Mouse (Mus musculus) thymus, adult 2 months (tissue): ENCODE measurements around the gene Irs3.

Source experiments
- CTCF ChIP-seq: fragments of 200-500 bp; IDR thresholded peaks from 2 replicates; pipeline ENCODE4 v1.5.1; 2012; ENCODE audit warnings: mild to moderate bottlenecking, control low read depth, low read length, moderate library complexity, borderline replicate concordance; ENCODE audit not compliant: control insufficient read depth, poor library complexity, insufficient read depth; ENCODE audit errors: extremely low read depth
- POLR2A ChIP-seq: fragments of 200-500 bp; IDR thresholded peaks from 2 replicates; pipeline ENCODE4 v1.6.1; 2012; ENCODE audit warnings: mild to moderate bottlenecking, low read length, control low read depth, moderate library complexity; ENCODE audit not compliant: control insufficient read depth, poor library complexity, insufficient read depth; ENCODE audit errors: extremely low read depth

DNA sequence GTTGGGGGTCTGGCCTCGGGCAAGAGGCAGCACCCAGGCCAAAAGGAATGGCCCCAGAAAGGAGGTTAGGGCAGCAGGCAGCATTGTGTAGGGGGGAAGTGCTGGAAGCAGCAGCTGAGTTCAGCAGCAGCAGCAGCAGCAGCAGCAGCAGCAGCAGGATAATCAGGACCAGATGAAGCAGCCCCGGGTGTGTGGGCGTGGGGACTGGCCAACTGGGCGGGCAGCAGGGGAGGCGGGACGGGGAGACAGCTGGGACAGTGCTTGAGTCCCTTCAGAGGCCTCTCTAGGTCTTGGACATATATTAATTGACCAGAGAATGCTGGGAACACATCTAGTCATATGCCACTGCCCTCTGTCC is 34.3 kb downstream of the Irs3 start:
- no peak for TF ChIP-seq POLR2A
- no peak for TF ChIP-seq CTCF
